Mouse (Mus musculus) liver, adult 2 months (tissue): ENCODE measurements around the gene Ppp1cb.

Experiments
- CTCF ChIP-seq: fragments of 200-500 bp; IDR thresholded peaks from 2 replicates; pipeline ENCODE4 v1.5.1; 2011; ENCODE audit warnings: low read depth, low read length, control low read depth
- POLR2A ChIP-seq: fragments of 200-500 bp; IDR thresholded peaks from 2 replicates; pipeline ENCODE4 v1.6.1; 2011; ENCODE audit warnings: low read length, control low read depth; ENCODE audit not compliant: insufficient read depth; ENCODE audit errors: extremely low read depth

DNA sequence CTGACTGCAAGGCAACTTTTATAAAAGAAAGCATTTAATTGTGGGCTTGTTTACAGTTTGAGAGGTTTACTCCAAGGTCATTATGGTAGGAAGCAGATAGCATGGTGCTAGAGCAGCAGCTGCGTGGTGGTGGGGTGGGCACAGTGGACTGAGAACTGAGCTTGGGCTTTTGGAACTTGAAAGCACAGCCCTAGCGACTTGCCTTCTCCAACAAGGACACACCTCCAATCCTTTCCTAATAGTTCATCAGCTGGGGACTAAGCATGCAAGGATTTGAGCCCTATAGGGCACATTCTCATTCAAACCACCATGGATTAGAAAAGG is 14.3 kb downstream of the Ppp1cb start:
- TF ChIP-seq CTCF (no peak), POLR2A (no peak)
